Mouse (Mus musculus) midbrain, embryonic 16.5 days (tissue): ENCODE measurements around the gene Cd70. TPM values are rescaled to one million over a fixed set of nuclear protein-coding genes. Genes with fewer than 3 reads are reported as not detected.

Experiments
- polyA plus RNA-seq: library from polyadenylated mRNA; unstranded; fragments of >200 nt; fragmentation: Nextera tagmentation; extraction: Ambion mirVana; gene quantifications from 2 replicates; pipeline ENCODE4 v1.2.1, GENCODE M21; 2015

The Cd70 gene
- polyA plus RNA-seq, 1 experiment from 2014 or later: 2.2 TPM

Other genes with a start within 250 kb of the Cd70 start
- gene Mllt1, start 214.4 kb downstream of the Cd70 start, polyA plus RNA-seq: 91.4 and 95.3 TPM in 2 replicates
- gene Acer1, start 167.7 kb downstream of the Cd70 start, polyA plus RNA-seq: not detected in 2 replicates
- gene Clpp, start 159.5 kb downstream of the Cd70 start, polyA plus RNA-seq: 164 and 171 TPM in 2 replicates
- 54.3 and 60.7 TPM in 2 replicates for gene Alkbh7, start 152.4 kb downstream of the Cd70 start, polyA plus RNA-seq
- gene Pspn, start 149.8 kb downstream of the Cd70 start, polyA plus RNA-seq: 0.74 and 1.0 TPM in 2 replicates
- 71.7 and 74.6 TPM in 2 replicates for gene Gtf2f1, start 138.5 kb downstream of the Cd70 start, polyA plus RNA-seq
- 0.41 and 0.88 TPM in 2 replicates for gene Gm17949, start 138.3 kb downstream of the Cd70 start, polyA plus RNA-seq
- gene Khsrp, start 118.3 kb downstream of the Cd70 start, polyA plus RNA-seq: 23.9 and 25.4 TPM in 2 replicates
- gene Slc25a41, start 108.1 kb downstream of the Cd70 start, polyA plus RNA-seq: not detected in 2 replicates
- gene Crb3, start 90.7 kb downstream of the Cd70 start, polyA plus RNA-seq: 2.1 and 3.3 TPM in 2 replicates
- 36.0 and 42.8 TPM in 2 replicates for gene Slc25a23, start 89.9 kb downstream of the Cd70 start, polyA plus RNA-seq
- gene Dennd1c, start 71.3 kb downstream of the Cd70 start, polyA plus RNA-seq: 4.2 and 5.0 TPM in 2 replicates
- 383 and 394 TPM in 2 replicates for gene Tubb4a, start 62.0 kb downstream of the Cd70 start, polyA plus RNA-seq
- 8.8 and 9.7 TPM in 2 replicates for gene Tnfsf9, start 44.5 kb downstream of the Cd70 start, polyA plus RNA-seq
- not detected in 2 replicates for gene Tnfsf14, start 44.4 kb upstream of the Cd70 start, polyA plus RNA-seq
- 1.6 and 2.8 TPM in 2 replicates for gene C3, start 78.4 kb upstream of the Cd70 start, polyA plus RNA-seq
- gene Gpr108, start 98.7 kb upstream of the Cd70 start, polyA plus RNA-seq: 18.7 and 21.1 TPM in 2 replicates
- gene Trip10, start 99.7 kb upstream of the Cd70 start, polyA plus RNA-seq: 9.2 and 9.4 TPM in 2 replicates
- gene Vav1, start 129.3 kb upstream of the Cd70 start, polyA plus RNA-seq: 1.2 and 1.3 TPM in 2 replicates
- gene Adgre1, start 208.9 kb upstream of the Cd70 start, polyA plus RNA-seq: 3.3 and 3.5 TPM in 2 replicates